In the genomic region with DNA sequence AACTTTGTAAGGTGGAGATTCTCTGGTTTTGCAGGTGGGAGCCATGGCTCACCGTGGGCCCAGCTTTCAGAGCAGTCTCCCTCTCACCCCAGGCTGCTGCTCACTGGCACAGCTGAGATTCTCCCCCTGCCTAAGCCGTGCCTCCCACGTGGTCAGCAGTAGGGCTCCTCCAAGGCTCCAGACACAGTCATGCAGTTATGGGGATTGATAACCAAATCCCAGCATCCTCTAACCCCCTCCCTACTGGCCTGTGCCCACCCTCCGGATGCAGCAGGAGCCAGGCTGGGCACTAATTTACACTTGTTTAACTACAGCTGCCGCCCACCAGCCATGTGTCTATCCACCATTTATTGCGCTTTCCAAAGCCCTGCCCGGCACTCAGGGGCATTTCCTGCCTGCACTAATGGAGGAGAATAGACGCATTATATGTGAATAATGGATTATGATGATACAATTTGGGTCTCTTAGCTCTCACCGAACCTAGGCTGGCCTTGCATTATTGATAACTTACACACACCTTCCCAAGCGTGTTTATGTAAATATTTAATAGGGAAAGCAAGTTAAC, we compare ENCODE assay signal across 16 mouse cellular contexts.
DNase-seq lines count a peak whose midpoint lies in the region; ATAC-seq and TF ChIP-seq lines count a peak whose summit lies in the region.
"Had no signal": no experiment of that assay in that cellular context is flagged by ENCODE, and none has a peak within 500 bp of the region (broad histone marks: within the 10 kb centered on the region; RNA-seq: fewer than 3 reads in every experiment).

No protein-coding gene starts in this region.

- no peaks in the 10 kb centered on the region for H3K9me3 ChIP-seq in forebrain, embryonic 13.5 days (replicated peaks)
- H3K9me3 ChIP-seq in forebrain, embryonic 11.5 days (ENCODE audit: control insufficient read depth, low read length), result no peaks in the 10 kb centered on the region
- no peaks in the 10 kb centered on the region for H3K9me3 ChIP-seq in lung, embryonic 15.5 days
- no peaks in the 10 kb centered on the region for H3K9me3 ChIP-seq in hindbrain, embryonic 14.5 days (ENCODE audit: control insufficient read depth, low read length)
- H3K9me3 ChIP-seq in midbrain, embryonic 16.5 days (replicated peaks; ENCODE audit: control insufficient read depth, low read length, poor library complexity, severe bottlenecking), result no peaks in the 10 kb centered on the region
- H3K9me3 ChIP-seq: liver, embryonic 13.5 days; megakaryocyte, embryonic 14.5 days had no signal

- TF ChIP-seq CTCF in lung, adult 2 months (IDR thresholded peaks at IDR 0.05; ENCODE audit: insufficient read depth, low read length), result no peak

- peak; percentile 53 for ATAC-seq in forebrain, embryonic 13.5 days
- ATAC-seq in forebrain, embryonic 11.5 days (replicated peaks; ENCODE audit: low FRiP score), result no peak
- ATAC-seq in lung, embryonic 15.5 days (ENCODE audit: borderline replicate concordance, extremely low read depth, low FRiP score, low TSS enrichment), result 0 out of 2 replicates have a peak, but pooled peaks have one; percentile 8
- peak; percentile 71; the same call in 1 of the 2 replicates for ATAC-seq in hindbrain, embryonic 14.5 days (ENCODE audit: low FRiP score)
- ATAC-seq in midbrain, embryonic 16.5 days, result peak; percentile 57; the same call in 1 of the 2 replicates
- ATAC-seq: inflammation-experienced regulatory T-cells, adult 6 months had no signal

- H3K9ac ChIP-seq in forebrain, embryonic 13.5 days, result peak overlapping the region; percentile 18; the same call in 1 of the 2 replicates
- H3K9ac ChIP-seq in forebrain, embryonic 11.5 days (ENCODE audit: low read length), result no peak overlapping the region
- no peak overlapping the region for H3K9ac ChIP-seq in lung, embryonic 15.5 days
- H3K9ac ChIP-seq in hindbrain, embryonic 14.5 days, result no peak overlapping the region
- H3K9ac ChIP-seq in midbrain, embryonic 16.5 days (ENCODE audit: low read depth, low read length), result no peak overlapping the region
- H3K9ac ChIP-seq: liver, embryonic 13.5 days had no signal

- H3K4me2 ChIP-seq in forebrain, embryonic 13.5 days, result no peak overlapping the region
- no peak overlapping the region for H3K4me2 ChIP-seq in forebrain, embryonic 11.5 days (ENCODE audit: low read depth, low read length, severe bottlenecking)
- H3K4me2 ChIP-seq in lung, embryonic 15.5 days, result no peak overlapping the region
- H3K4me2 ChIP-seq in hindbrain, embryonic 14.5 days (replicated peaks), result no peak overlapping the region
- H3K4me2 ChIP-seq in midbrain, embryonic 16.5 days (ENCODE audit: low read length), result no peak overlapping the region
- H3K4me2 ChIP-seq: liver, embryonic 13.5 days had no signal

- peaks cover 3% of the 10 kb centered on the region; the same call in 1 of the 2 replicates for H3K27me3 ChIP-seq in forebrain, embryonic 13.5 days
- H3K27me3 ChIP-seq in forebrain, embryonic 11.5 days (ENCODE audit: control insufficient read depth, insufficient read depth, low read length), result no peaks in the 10 kb centered on the region
- peaks cover 12% of the 10 kb centered on the region; the same call in 1 of the 2 replicates for H3K27me3 ChIP-seq in lung, embryonic 15.5 days
- 0 out of 2 replicates have a peak, but pooled peaks cover 3% of the 10 kb centered on the region for H3K27me3 ChIP-seq in hindbrain, embryonic 14.5 days (ENCODE audit: control insufficient read depth, insufficient read depth, low read length)
- no peaks in the 10 kb centered on the region for H3K27me3 ChIP-seq in midbrain, embryonic 16.5 days (ENCODE audit: control insufficient read depth, insufficient read depth, low read depth, low read length)
- H3K27me3 ChIP-seq: liver, embryonic 13.5 days had no signal

- H3K4me3 ChIP-seq in forebrain, embryonic 13.5 days, result no peak overlapping the region
- no peak overlapping the region for H3K4me3 ChIP-seq in forebrain, embryonic 11.5 days (ENCODE audit: low read depth, low read length)
- H3K4me3 ChIP-seq in lung, embryonic 15.5 days, result no peak overlapping the region
- no peak overlapping the region for H3K4me3 ChIP-seq in lung, adult 2 months (replicated peaks; ENCODE audit: extremely low read depth, low read depth, low read length)
- no peak overlapping the region for H3K4me3 ChIP-seq in hindbrain, embryonic 14.5 days (replicated peaks; ENCODE audit: low read length)
- no peak overlapping the region for H3K4me3 ChIP-seq in midbrain, embryonic 16.5 days (ENCODE audit: low read depth, low read length)
- H3K4me3 ChIP-seq: gastrocnemius, adult 2 months; liver, embryonic 13.5 days; megakaryocyte, embryonic 14.5 days had no signal

- no peak for TF ChIP-seq POLR2A in lung, adult 2 months (IDR thresholded peaks at IDR 0.05; ENCODE audit: borderline replicate concordance, extremely low read depth, low read depth, low read length)

- H3K36me3 ChIP-seq in forebrain, embryonic 13.5 days (ENCODE audit: poor library complexity, severe bottlenecking), result no peaks in the 10 kb centered on the region
- H3K36me3 ChIP-seq in forebrain, embryonic 11.5 days (ENCODE audit: control insufficient read depth, insufficient read depth, low read length), result no peaks in the 10 kb centered on the region
- no peaks in the 10 kb centered on the region for H3K36me3 ChIP-seq in lung, embryonic 15.5 days
- no peaks in the 10 kb centered on the region for H3K36me3 ChIP-seq in hindbrain, embryonic 14.5 days (replicated peaks; ENCODE audit: control insufficient read depth, insufficient read depth)
- H3K36me3 ChIP-seq in midbrain, embryonic 16.5 days (ENCODE audit: control insufficient read depth, insufficient read depth, low read length), result no peaks in the 10 kb centered on the region
- H3K36me3 ChIP-seq: liver, embryonic 13.5 days had no signal

- peaks cover 16% of the 10 kb centered on the region for H3K4me1 ChIP-seq in forebrain, embryonic 13.5 days
- no peaks in the 10 kb centered on the region for H3K4me1 ChIP-seq in forebrain, embryonic 11.5 days (replicated peaks; ENCODE audit: control insufficient read depth, insufficient read depth, low read length)
- H3K4me1 ChIP-seq in lung, embryonic 15.5 days, result peaks cover 11% of the 10 kb centered on the region
- no peaks in the 10 kb centered on the region for H3K4me1 ChIP-seq in lung, adult 2 months (ENCODE audit: control insufficient read depth, insufficient read depth, low read length)
- H3K4me1 ChIP-seq in hindbrain, embryonic 14.5 days (replicated peaks; ENCODE audit: control insufficient read depth, insufficient read depth, low read length), result peaks cover 7% of the 10 kb centered on the region; the same call in 1 of the 2 replicates
- H3K4me1 ChIP-seq in midbrain, embryonic 16.5 days (ENCODE audit: control insufficient read depth, insufficient read depth, low read length), result peaks cover 8% of the 10 kb centered on the region
- H3K4me1 ChIP-seq: liver, embryonic 13.5 days; megakaryocyte, embryonic 14.5 days had no signal

- DNase-seq in forebrain, embryonic 11.5 days (ENCODE audit: low spot score), result no peak
- DNase-seq in lung, adult 2 months, result no peak
- DNase-seq in hindbrain, embryonic 14.5 days (ENCODE audit: low spot score), result no peak
- no peak for DNase-seq in embryo, embryonic 11 days
- DNase-seq in embryo, embryonic 10 days (ENCODE audit: low spot score), result no peak
- DNase-seq: adrenal gland, postnatal 25 days; cerebellum, adult 9-11 months; gastrocnemius, adult 2 months; liver, embryonic 13.5 days; lung, postnatal 10 days; thymus, adult 18-20 months had no signal

- H3K27ac ChIP-seq in forebrain, embryonic 13.5 days, result peak overlapping the region; percentile 19; the same call in 1 of the 2 replicates
- H3K27ac ChIP-seq in forebrain, embryonic 11.5 days (ENCODE audit: low read depth, low read length), result no peak overlapping the region
- no peak overlapping the region for H3K27ac ChIP-seq in lung, embryonic 15.5 days
- no peak overlapping the region for H3K27ac ChIP-seq in hindbrain, embryonic 14.5 days
- H3K27ac ChIP-seq in midbrain, embryonic 16.5 days (ENCODE audit: low read length), result no peak overlapping the region
- H3K27ac ChIP-seq: gastrocnemius, adult 2 months; liver, embryonic 13.5 days had no signal

- 42% methylated on average over 10 of the region's 10 CpGs for WGBS in forebrain, embryonic 13.5 days
- 63% methylated on average over 10 of the region's 10 CpGs for WGBS in forebrain, embryonic 11.5 days
- WGBS in lung, embryonic 15.5 days, result 27% methylated on average over 10 of the region's 10 CpGs
- 37% methylated on average over 10 of the region's 10 CpGs for WGBS in lung, adult 2 months
- WGBS in hindbrain, embryonic 14.5 days, result 21% methylated on average over 10 of the region's 10 CpGs
- 25% methylated on average over 10 of the region's 10 CpGs for WGBS in midbrain, embryonic 16.5 days
